Mouse (Mus musculus) granulocyte monocyte progenitor cell, adult 5-6 weeks (primary cell): Measurements from ENCODE around the gene Wdr61. TPM values are rescaled to one million over a fixed set of nuclear protein-coding genes. Genes with fewer than 3 reads are reported as not detected.

Source experiments
- ATAC-seq: replicated peaks from 2 replicates; pipeline ENCODE4 v1.8.0; 2016; ENCODE audit warnings: mild to moderate bottlenecking, moderate TSS enrichment, inconsistent platforms; ENCODE audit not compliant: poor library complexity, severe bottlenecking
- total RNA-seq, 2 experiments: library from RNA; stranded (forward) in 1 of 2; stranded (reverse) in 1 of 2; fragments of 200-712, 200-1000 nt in 1 of 2; fragments of >200 nt in 1 of 2; fragmentation: Nextera tagmentation in 1 of 2; gene quantifications; 2 replicates each; pipeline ENCODE4 v1.2.3; 2014 to 2017

The Wdr61 gene
- total RNA-seq (2014; fragmentation: Nextera tagmentation), result 76.8 and 87.4 TPM in 2 replicates
- 96.0 and 107 TPM in 2 replicates for total RNA-seq (2017)

- ATAC-seq, result peak; percentile 94
These were observed at the start of gene Wdr61 for GRCm38 (mm10) chr9:54733921-54734638. Wdr61 (minus strand) TSS chr9:54734519.

GRCm38 (mm10) chr9:54784003-54784402, 49.7 kb upstream of the Wdr61 start:
- ATAC-seq, result no peak

GRCm38 (mm10) chr9:54782504-54782903, 48.2 kb upstream of the Wdr61 start:
- no peak for ATAC-seq

GRCm38 (mm10) chr9:54779280-54779679, 45.0 kb upstream of the Wdr61 start:
- ATAC-seq, result no peak

- peak; percentile 95 for ATAC-seq
These were observed 42.2 kb upstream of the Wdr61 start for GRCm38 (mm10) chr9:54776451-54776982.

GRCm38 (mm10) chr9:54770140-54770780, 35.9 kb upstream of the Wdr61 start:
- no peak for ATAC-seq

GRCm38 (mm10) chr9:54765336-54766085, 31.2 kb upstream of the Wdr61 start:
- ATAC-seq, result no peak

- ATAC-seq, result peak; percentile 42
These were observed 30.4 kb upstream of the Wdr61 start, which contains the start of gene Crabp1 for GRCm38 (mm10) chr9:54764561-54765217. Crabp1 (plus strand) TSS chr9:54764748.

- no peak for ATAC-seq
These were observed 29.8 kb upstream of the Wdr61 start for GRCm38 (mm10) chr9:54764091-54764490.

- ATAC-seq, result no peak
These were observed 25.3 kb upstream of the Wdr61 start for GRCm38 (mm10) chr9:54759592-54759991.

- ATAC-seq, result no peak
These were observed 18.6 kb upstream of the Wdr61 start for GRCm38 (mm10) chr9:54752944-54753295.

GRCm38 (mm10) chr9:54752201-54752943, 18.1 kb upstream of the Wdr61 start:
- ATAC-seq, result no peak

GRCm38 (mm10) chr9:54751684-54752083, 17.4 kb upstream of the Wdr61 start:
- no peak for ATAC-seq

GRCm38 (mm10) chr9:54750215-54750981, 16.1 kb upstream of the Wdr61 start:
- peak; percentile 59 for ATAC-seq

GRCm38 (mm10) chr9:54745740-54746370, 11.5 kb upstream of the Wdr61 start:
- no peak for ATAC-seq

- ATAC-seq, result peak; percentile 56
These were observed 9.6 kb upstream of the Wdr61 start for GRCm38 (mm10) chr9:54743891-54744290.

GRCm38 (mm10) chr9:54738376-54738775, 4.1 kb upstream of the Wdr61 start:
- no peak for ATAC-seq

- peak; percentile 52 for ATAC-seq
These were observed 2.0 kb upstream of the Wdr61 start for GRCm38 (mm10) chr9:54736284-54736701.
